Mouse (Mus musculus): ENCODE measurements around the gene Prkab2.

The Prkab2 gene

GRCm38 (mm10) chr3:97691443-97692017 is 33.5 kb downstream of the Prkab2 start:
- no peak for DNase-seq (ENCODE audit: low spot score in 2 of 2)

- DNase-seq (ENCODE audit: low spot score in 2 of 2) = no peak
Measured at GRCm38 (mm10) chr3:97693806-97694205, 35.8 kb downstream of the Prkab2 start.

- no peak for DNase-seq (ENCODE audit: low spot score in 2 of 2)
Measured at GRCm38 (mm10) chr3:97696866-97697265, 38.9 kb downstream of the Prkab2 start.

GRCm38 (mm10) chr3:97697291-97697690 is 39.3 kb downstream of the Prkab2 start:
- DNase-seq (ENCODE audit: low spot score in 2 of 2) = no peak

GRCm38 (mm10) chr3:97699061-97699460 is 41.1 kb downstream of the Prkab2 start:
- DNase-seq (ENCODE audit: low spot score in 2 of 2) = no peak

- DNase-seq (ENCODE audit: low spot score in 2 of 2) = no peak
Measured at GRCm38 (mm10) chr3:97701198-97701597, 43.2 kb downstream of the Prkab2 start.

GRCm38 (mm10) chr3:97702448-97703080 is 44.6 kb downstream of the Prkab2 start:
- DNase-seq (ENCODE audit: low spot score in 2 of 2) = no peak

GRCm38 (mm10) chr3:97705508-97705907 is 47.5 kb downstream of the Prkab2 start:
- DNase-seq (ENCODE audit: low spot score in 2 of 2) = no peak

GRCm38 (mm10) chr3:97706561-97706960 is 48.6 kb downstream of the Prkab2 start:
- no peak for DNase-seq (ENCODE audit: low spot score in 2 of 2)

- no peak for DNase-seq (ENCODE audit: low spot score in 2 of 2)
Measured at GRCm38 (mm10) chr3:97710134-97710533, 52.1 kb downstream of the Prkab2 start.

GRCm38 (mm10) chr3:97710881-97711280 is 52.9 kb downstream of the Prkab2 start:
- DNase-seq (ENCODE audit: low spot score in 2 of 2) = no peak

- DNase-seq (ENCODE audit: low spot score in 2 of 2) = no peak
Measured at GRCm38 (mm10) chr3:97715922-97716321, 57.9 kb downstream of the Prkab2 start.

GRCm38 (mm10) chr3:97719116-97719515 is 61.1 kb downstream of the Prkab2 start:
- no peak for DNase-seq (ENCODE audit: low spot score in 2 of 2)

All from spleen, postnatal 4 days (tissue).